Mouse (Mus musculus) effector memory CD4-positive, alpha-beta T cell, adult 7 months (primary cell): Measurements from ENCODE around the gene Cela2a. TPM values are rescaled to one million over a fixed set of nuclear protein-coding genes. Genes with fewer than 3 reads are reported as not detected.

ENCODE experiments used
- polyA plus RNA-seq: library from polyadenylated mRNA; unstranded; fragments of 100-300 nt; shearing (Covaris generic); gene quantifications from one replicate; pipeline ENCODE4 v1.2.1, GENCODE M21; 2017

Cela2a gene
- polyA plus RNA-seq: 0.66 TPM

GRCm38 (mm10) chr4:141826060-141826459, at the start of gene Cela2a:
Gene Cela2a (minus strand): TSS chr4:141826160.

GRCm38 (mm10) chr4:141874601-141875460, 48.9 kb upstream of the Cela2a start, which contains the start of gene Efhd2:
Gene Efhd2 (minus strand): TSS chr4:141874920.

GRCm38 (mm10) chr4:141845999-141846398, 20.0 kb upstream of the Cela2a start, which contains the start of gene Ctrc:
Gene Ctrc (minus strand): TSS chr4:141846359.

GRCm38 (mm10) chr4:141793282-141794151, 32.4 kb downstream of the Cela2a start, which contains the start of gene Casp9:
Gene Casp9 (plus strand): TSS chr4:141793612.

GRCm38 (mm10) chr4:141790524-141790990, 35.4 kb downstream of the Cela2a start, which contains the start of gene Dnajc16:
Gene Dnajc16 (minus strand): TSS chr4:141790931.

Other genes with a start within 250 kb of the Cela2a start
- gene Fblim1, start 220.1 kb downstream of the Cela2a start, polyA plus RNA-seq: not detected
- gene Tmem82, start 207.5 kb downstream of the Cela2a start, polyA plus RNA-seq: 0.35 TPM
- gene Slc25a34, start 202.3 kb downstream of the Cela2a start, polyA plus RNA-seq: not detected
- gene Plekhm2, start 161.3 kb downstream of the Cela2a start, polyA plus RNA-seq: 9.7 TPM
- gene Rsc1a1, start 140.6 kb downstream of the Cela2a start, polyA plus RNA-seq: 0.98 TPM
- 38.8 TPM for gene Ddi2, start 102.7 kb downstream of the Cela2a start, polyA plus RNA-seq
- gene Agmat, start 79.5 kb downstream of the Cela2a start, polyA plus RNA-seq: not detected
- gene Dnajc16, start 35.2 kb downstream of the Cela2a start, polyA plus RNA-seq: 3.6 TPM
- gene Casp9, start 32.5 kb downstream of the Cela2a start, polyA plus RNA-seq: 9.1 TPM
- gene Ctrc, start 20.2 kb upstream of the Cela2a start, polyA plus RNA-seq: not detected
- 129 TPM for gene Efhd2, start 48.8 kb upstream of the Cela2a start, polyA plus RNA-seq
- not detected for gene Fhad1, start 188.9 kb upstream of the Cela2a start, polyA plus RNA-seq